Comparison of ENCODE assay signal across 8 mouse cellular contexts in genomic region chr11:4218637-4219036, GRCm38 (mm10). TPM values are rescaled to one million over a fixed set of nuclear protein-coding genes. Genes with fewer than 3 reads are reported as not detected.
DNase-seq lines count a peak whose midpoint lies in the region; ATAC-seq and TF ChIP-seq lines count a peak whose summit lies in the region.

No protein-coding gene starts in this region.

- ATAC-seq in lung, embryonic 14.5 days (ENCODE audit: insufficient read depth), result no peak
- ATAC-seq in embryonic facial prominence, embryonic 13.5 days (ENCODE audit: insufficient number of reproducible peaks, insufficient read depth, low FRiP score, low TSS enrichment, low read depth), result no peak
- ATAC-seq in intestine, postnatal 0 days, result no peak
- no peak for ATAC-seq in neural tube, embryonic 14.5 days (ENCODE audit: low read depth)

- no peaks in the 10 kb centered on the region for H3K9me3 ChIP-seq in lung, embryonic 14.5 days (ENCODE audit: low read depth, low read length)
- no peaks in the 10 kb centered on the region for H3K9me3 ChIP-seq in embryonic facial prominence, embryonic 13.5 days
- no peaks in the 10 kb centered on the region for H3K9me3 ChIP-seq in intestine, postnatal 0 days (ENCODE audit: control insufficient read depth)
- no peaks in the 10 kb centered on the region for H3K9me3 ChIP-seq in neural tube, embryonic 14.5 days (ENCODE audit: control insufficient read depth, low read length)

- no peak overlapping the region for H3K27ac ChIP-seq in lung, embryonic 14.5 days (ENCODE audit: low read depth)
- no peak overlapping the region for H3K27ac ChIP-seq in embryonic facial prominence, embryonic 13.5 days
- H3K27ac ChIP-seq in intestine, postnatal 0 days (ENCODE audit: low read depth, low read length), result peak overlapping the region; percentile 3; the same call in 1 of the 2 replicates
- no peak overlapping the region for H3K27ac ChIP-seq in neural tube, embryonic 14.5 days (ENCODE audit: low read depth, low read length)

- no peaks in the 10 kb centered on the region; the same call in 1 of the 2 replicates for H3K4me1 ChIP-seq in lung, embryonic 14.5 days (ENCODE audit: insufficient read depth)
- peaks cover 22% of the 10 kb centered on the region for H3K4me1 ChIP-seq in embryonic facial prominence, embryonic 13.5 days
- 0 out of 2 replicates have a peak, but pooled peaks cover 2% of the 10 kb centered on the region for H3K4me1 ChIP-seq in intestine, postnatal 0 days (replicated peaks; ENCODE audit: control insufficient read depth, insufficient read depth, low read length)
- peaks cover 3% of the 10 kb centered on the region; the same call in 1 of the 2 replicates for H3K4me1 ChIP-seq in neural tube, embryonic 14.5 days (ENCODE audit: control insufficient read depth, insufficient read depth, low read length)

- H3K27me3 ChIP-seq in lung, embryonic 14.5 days (ENCODE audit: insufficient read depth, low read length), result no peaks in the 10 kb centered on the region
- peaks cover 26% of the 10 kb centered on the region for H3K27me3 ChIP-seq in embryonic facial prominence, embryonic 13.5 days
- no peaks in the 10 kb centered on the region for H3K27me3 ChIP-seq in intestine, postnatal 0 days (replicated peaks; ENCODE audit: control insufficient read depth, insufficient read depth, low read length)
- peaks cover 13% of the 10 kb centered on the region; the same call in 1 of the 2 replicates for H3K27me3 ChIP-seq in neural tube, embryonic 14.5 days (ENCODE audit: control insufficient read depth, insufficient read depth, low read length)

- H3K4me2 ChIP-seq in lung, embryonic 14.5 days, result peak overlapping the region; percentile 90
- H3K4me2 ChIP-seq in embryonic facial prominence, embryonic 13.5 days, result peak overlapping the region; percentile 94
- peak overlapping the region; percentile 97 for H3K4me2 ChIP-seq in intestine, postnatal 0 days (replicated peaks; ENCODE audit: low read depth)
- H3K4me2 ChIP-seq in neural tube, embryonic 14.5 days (ENCODE audit: low read depth, low read length), result peak overlapping the region; percentile 62

- H3K9ac ChIP-seq in lung, embryonic 14.5 days, result peak overlapping the region; percentile 33; the same call in 1 of the 2 replicates
- H3K9ac ChIP-seq in embryonic facial prominence, embryonic 13.5 days, result peak overlapping the region; percentile 74
- peak overlapping the region; percentile 40 for H3K9ac ChIP-seq in intestine, postnatal 0 days (ENCODE audit: low read depth, low read length)
- peak overlapping the region; percentile 48; the same call in 1 of the 2 replicates for H3K9ac ChIP-seq in neural tube, embryonic 14.5 days (replicated peaks; ENCODE audit: low read depth, low read length)

- WGBS in lung, embryonic 14.5 days, result 6% methylated on average over 6 of the region's 6 CpGs
- 8% methylated on average over 6 of the region's 6 CpGs for WGBS in embryonic facial prominence, embryonic 13.5 days
- WGBS in intestine, postnatal 0 days, result 25% methylated on average over 6 of the region's 6 CpGs
- 4% methylated on average over 6 of the region's 6 CpGs for WGBS in neural tube, embryonic 14.5 days

- TF ChIP-seq CTCF in lung, embryonic 14.5 days (IDR thresholded peaks at IDR 0.05; ENCODE audit: low read depth), result no peak
- no peak for TF ChIP-seq CTCF in intestine, postnatal 0 days (IDR thresholded peaks at IDR 0.05; ENCODE audit: low read depth)

- peaks cover 23% of the 10 kb centered on the region; the same call in 1 of the 2 replicates for H3K36me3 ChIP-seq in lung, embryonic 14.5 days (ENCODE audit: insufficient read depth)
- peaks cover 26% of the 10 kb centered on the region for H3K36me3 ChIP-seq in embryonic facial prominence, embryonic 13.5 days
- peaks cover 22% of the 10 kb centered on the region for H3K36me3 ChIP-seq in intestine, postnatal 0 days (ENCODE audit: control insufficient read depth, insufficient read depth)
- peaks cover 7% of the 10 kb centered on the region; the same call in 1 of the 2 replicates for H3K36me3 ChIP-seq in neural tube, embryonic 14.5 days (ENCODE audit: control insufficient read depth, insufficient read depth, low read length)

- no peak for DNase-seq in lung, embryonic 14.5 days
- no peak for DNase-seq in lung, postnatal 36 days
- no peak for DNase-seq in adrenal gland, adult 2 months
- DNase-seq in ovary, adult 18-20 months (ENCODE audit: low spot score), result no peak
- DNase-seq in layer of hippocampus, postnatal 14 days (ENCODE audit: low spot score in 2 of 2), result no peak

- H3K4me3 ChIP-seq in lung, embryonic 14.5 days (ENCODE audit: low read depth, low read length), result peak overlapping the region; percentile 48
- H3K4me3 ChIP-seq in embryonic facial prominence, embryonic 13.5 days, result peak overlapping the region; percentile 54
- peak overlapping the region; percentile 50 for H3K4me3 ChIP-seq in intestine, postnatal 0 days (ENCODE audit: low read depth, low read length)
- H3K4me3 ChIP-seq in neural tube, embryonic 14.5 days (ENCODE audit: low read depth, low read length), result peak overlapping the region; percentile 36

RNA-seq across cellular contexts. Expression of gene Castor1, which starts 0.6 kb away (rescaled TPM):
- 1.9 and 2.1 TPM in 2 replicates for polyA plus RNA-seq in lung, embryonic 14.5 days (2014; fragmentation: Nextera tagmentation; extraction: Ambion mirVana)
- polyA plus RNA-seq in embryonic facial prominence, embryonic 13.5 days (2015; fragmentation: Nextera tagmentation; extraction: Ambion mirVana), result 6.6 and 7.1 TPM in 2 replicates
- 10.3 and 14.7 TPM in 2 replicates for polyA plus RNA-seq in intestine, postnatal 0 days (2015; fragmentation: Nextera tagmentation; extraction: Ambion mirVana)
- polyA plus RNA-seq in neural tube, embryonic 14.5 days (2014; fragmentation: Nextera tagmentation; extraction: Ambion mirVana), result 3.0 and 4.4 TPM in 2 replicates
- 1 to 10 TPM; 3.5 to 4.1 TPM for total RNA-seq in adrenal gland, adult 2 months (2021)
- 11.6 and 14.6 TPM in 2 replicates for polyA plus RNA-seq in adrenal gland, adult 2 months (2012; rRNA removed)
- total RNA-seq in layer of hippocampus, postnatal 14 days (2021), result 1 to 10 TPM; 6.3 to 9.1 TPM

RNA-seq across cellular contexts. Expression of gene Osm, which starts 17.6 kb away (rescaled TPM):
- polyA plus RNA-seq in lung, embryonic 14.5 days (2014; fragmentation: Nextera tagmentation; extraction: Ambion mirVana), result not detected in 2 replicates
- polyA plus RNA-seq in embryonic facial prominence, embryonic 13.5 days (2015; fragmentation: Nextera tagmentation; extraction: Ambion mirVana), result not detected in 2 replicates
- 0.08 and 0.20 TPM in 2 replicates for polyA plus RNA-seq in intestine, postnatal 0 days (2015; fragmentation: Nextera tagmentation; extraction: Ambion mirVana)
- 0.12 TPM in 1 of 2 replicates, not detected in the other for polyA plus RNA-seq in neural tube, embryonic 14.5 days (2014; fragmentation: Nextera tagmentation; extraction: Ambion mirVana)
- total RNA-seq in adrenal gland, adult 2 months (2021), result under 1 TPM in 1 of 2 experiments, not detected in 1; 0.45 TPM
- polyA plus RNA-seq in adrenal gland, adult 2 months (2012; rRNA removed), result 0.13 and 0.17 TPM in 2 replicates
- total RNA-seq in layer of hippocampus, postnatal 14 days (2021), result not detected

RNA-seq across cellular contexts. Expression of gene Tbc1d10a, which starts 32.0 kb away (rescaled TPM):
- polyA plus RNA-seq in lung, embryonic 14.5 days (2014; fragmentation: Nextera tagmentation; extraction: Ambion mirVana), result 19.6 and 20.9 TPM in 2 replicates
- 39.2 and 39.4 TPM in 2 replicates for polyA plus RNA-seq in embryonic facial prominence, embryonic 13.5 days (2015; fragmentation: Nextera tagmentation; extraction: Ambion mirVana)
- polyA plus RNA-seq in intestine, postnatal 0 days (2015; fragmentation: Nextera tagmentation; extraction: Ambion mirVana), result 37.2 and 40.8 TPM in 2 replicates
- polyA plus RNA-seq in neural tube, embryonic 14.5 days (2014; fragmentation: Nextera tagmentation; extraction: Ambion mirVana), result 19.8 and 24.6 TPM in 2 replicates
- 10 to 100 TPM; 13.7 to 16.2 TPM for total RNA-seq in adrenal gland, adult 2 months (2021)
- polyA plus RNA-seq in adrenal gland, adult 2 months (2012; rRNA removed), result 35.3 and 38.3 TPM in 2 replicates
- 10 to 100 TPM; 29.4 to 30.6 TPM for total RNA-seq in layer of hippocampus, postnatal 14 days (2021)

RNA-seq across cellular contexts. Expression of gene Lif, which starts 38.7 kb away (rescaled TPM):
- polyA plus RNA-seq in lung, embryonic 14.5 days (2014; fragmentation: Nextera tagmentation; extraction: Ambion mirVana), result 0.12 and 0.33 TPM in 2 replicates
- 0.15 and 0.18 TPM in 2 replicates for polyA plus RNA-seq in embryonic facial prominence, embryonic 13.5 days (2015; fragmentation: Nextera tagmentation; extraction: Ambion mirVana)
- 0.92 and 1.2 TPM in 2 replicates for polyA plus RNA-seq in intestine, postnatal 0 days (2015; fragmentation: Nextera tagmentation; extraction: Ambion mirVana)
- 0.06 TPM in 1 of 2 replicates, not detected in the other for polyA plus RNA-seq in neural tube, embryonic 14.5 days (2014; fragmentation: Nextera tagmentation; extraction: Ambion mirVana)
- under 1 TPM; 0.06 to 0.24 TPM for total RNA-seq in adrenal gland, adult 2 months (2021)
- 0.43 and 1.0 TPM in 2 replicates for polyA plus RNA-seq in adrenal gland, adult 2 months (2012; rRNA removed)
- total RNA-seq in layer of hippocampus, postnatal 14 days (2021), result under 1 TPM; 0.69 to 0.78 TPM

RNA-seq across cellular contexts. Expression of gene Sf3a1, which starts 58.5 kb away (rescaled TPM):
- polyA plus RNA-seq in lung, embryonic 14.5 days (2014; fragmentation: Nextera tagmentation; extraction: Ambion mirVana), result 64.1 and 68.7 TPM in 2 replicates
- polyA plus RNA-seq in embryonic facial prominence, embryonic 13.5 days (2015; fragmentation: Nextera tagmentation; extraction: Ambion mirVana), result 59.6 and 71.6 TPM in 2 replicates
- polyA plus RNA-seq in intestine, postnatal 0 days (2015; fragmentation: Nextera tagmentation; extraction: Ambion mirVana), result 15.7 and 16.5 TPM in 2 replicates
- polyA plus RNA-seq in neural tube, embryonic 14.5 days (2014; fragmentation: Nextera tagmentation; extraction: Ambion mirVana), result 53.0 and 56.6 TPM in 2 replicates
- 10 to 100 TPM; 47.0 to 52.5 TPM for total RNA-seq in adrenal gland, adult 2 months (2021)
- polyA plus RNA-seq in adrenal gland, adult 2 months (2012; rRNA removed), result 36.4 and 39.8 TPM in 2 replicates
- total RNA-seq in layer of hippocampus, postnatal 14 days (2021), result 10 to 100 TPM; 68.8 to 72.5 TPM
